Mouse (Mus musculus) mesoderm, embryonic 11.5 days (tissue): ENCODE measurements around the gene Plcb4.

Experiments
- DNase-seq: peaks from one replicate; pipeline ENCODE4 v3.0.0-alpha.2; 2012; ENCODE audit warnings: low read depth, low spot score

Gene Plcb4

GRCm38 (mm10) chr2:135855890-135856490 lies 197.2 kb downstream of the Plcb4 start:
- no peak for DNase-seq

GRCm38 (mm10) chr2:135856826-135857225 lies 198.0 kb downstream of the Plcb4 start:
- no peak for DNase-seq

DNA sequence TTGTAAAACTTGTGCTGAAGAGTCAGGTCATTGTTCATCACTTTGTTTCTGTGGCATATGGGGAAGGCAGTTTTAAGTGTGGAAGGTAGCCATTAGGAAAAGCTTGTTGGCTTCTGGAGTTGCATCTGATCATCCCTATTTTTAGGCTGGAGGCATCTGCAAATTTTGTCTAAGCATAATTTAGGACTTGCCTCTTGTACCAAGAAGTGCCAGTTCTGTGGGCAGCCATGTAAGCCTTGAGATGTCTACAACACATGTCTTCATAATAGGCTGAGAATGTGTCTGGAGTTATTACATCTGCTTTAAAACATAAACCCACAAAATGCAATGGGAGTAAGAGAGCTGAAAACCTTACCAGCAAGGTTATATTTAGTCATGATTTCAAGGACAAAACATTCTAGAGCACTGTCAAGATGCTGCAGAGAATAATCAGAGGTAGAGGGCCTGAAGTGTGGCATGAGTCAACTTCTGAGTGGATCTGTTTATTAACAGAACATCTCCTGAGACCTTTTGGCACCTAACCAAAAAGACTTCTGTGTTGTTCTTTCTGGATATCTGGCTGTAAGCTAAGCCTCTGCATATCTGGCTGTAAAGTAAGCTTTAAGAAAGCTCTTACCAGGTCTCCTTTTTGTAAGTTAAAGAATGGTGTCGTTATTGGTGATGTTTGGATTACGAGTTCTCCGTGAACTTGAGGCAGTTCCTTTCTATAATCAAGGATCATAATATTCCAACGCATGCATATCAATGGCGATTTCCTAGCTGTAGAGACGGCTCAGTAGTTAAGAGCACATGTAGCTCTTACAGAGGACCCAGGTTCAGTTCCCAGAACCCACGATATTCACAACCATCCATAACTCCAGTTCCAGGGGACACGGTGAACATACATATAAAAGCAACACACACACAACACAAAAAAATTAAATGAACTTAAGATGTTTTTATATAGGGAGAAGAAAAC lies 203.0 kb downstream of the Plcb4 start:
- no peak for DNase-seq

DNA sequence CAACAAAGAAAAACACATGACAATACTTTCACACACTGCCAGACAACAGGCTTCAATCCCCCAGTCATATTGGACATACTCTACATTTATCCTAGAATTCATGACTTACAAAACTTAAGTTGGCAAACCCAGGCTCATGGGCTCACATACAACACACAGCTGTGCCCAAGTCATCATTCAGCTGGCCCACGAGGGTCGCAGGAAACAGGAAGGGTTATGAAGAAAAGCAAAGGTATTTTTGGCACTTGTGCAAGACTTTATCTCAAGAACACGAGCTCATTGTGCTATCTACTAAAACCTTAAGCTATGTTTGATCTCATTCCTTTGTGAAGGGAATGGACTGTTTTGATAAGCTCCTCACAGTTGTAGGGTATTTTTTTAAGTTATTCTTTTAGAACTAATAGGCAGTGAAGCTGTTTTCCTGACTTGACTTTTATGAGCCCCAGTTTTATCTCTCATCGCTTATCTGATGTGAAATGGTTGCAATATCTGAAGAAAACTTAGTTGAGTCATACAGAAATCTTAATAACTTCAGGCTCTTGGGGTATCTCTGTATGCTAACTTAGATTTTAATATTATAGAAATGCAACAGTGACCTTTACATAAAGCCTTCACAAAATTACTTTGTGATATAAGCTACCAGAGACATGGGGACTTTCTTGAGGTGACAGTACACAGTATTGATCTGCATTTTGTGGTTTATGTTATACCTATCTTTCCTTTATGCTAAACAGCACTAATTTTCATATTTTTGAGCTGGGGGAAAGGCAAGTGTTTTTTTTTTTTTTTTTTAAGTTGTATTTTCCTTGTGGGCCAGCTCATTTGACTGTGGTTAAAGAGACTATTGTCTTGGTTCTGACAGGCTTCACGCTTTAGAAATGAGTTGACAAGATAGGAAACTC lies 203.9 kb downstream of the Plcb4 start:
- DNase-seq = no peak

- no peak for DNase-seq
These were observed 204.7 kb downstream of the Plcb4 start for GRCm38 (mm10) chr2:135863391-135864076.

DNA sequence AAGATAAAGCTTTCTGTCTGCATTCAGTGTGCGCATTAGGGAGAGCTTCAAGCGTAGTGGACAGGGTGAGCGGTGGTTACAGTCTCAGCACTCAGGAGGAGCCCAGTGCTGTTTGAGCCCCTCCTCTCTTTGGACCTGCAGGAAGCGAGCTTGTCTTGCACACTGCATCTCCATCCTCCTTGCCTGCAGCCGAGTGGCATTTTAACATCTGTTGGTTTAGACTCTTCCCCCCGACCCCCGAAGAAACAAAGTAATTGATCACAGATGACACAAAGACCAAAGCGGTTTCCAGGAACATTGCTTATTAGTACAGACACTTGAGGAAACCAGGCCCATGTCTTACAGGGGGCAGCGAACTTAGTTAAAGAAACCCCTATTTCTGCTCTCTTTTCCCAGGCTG lies 207.6 kb downstream of the Plcb4 start:
- peak; percentile 61 for DNase-seq

- no peak for DNase-seq
These were observed 208.0 kb downstream of the Plcb4 start for GRCm38 (mm10) chr2:135866838-135867237.

GRCm38 (mm10) chr2:135869637-135870036 lies 210.8 kb downstream of the Plcb4 start:
- DNase-seq = no peak

DNA sequence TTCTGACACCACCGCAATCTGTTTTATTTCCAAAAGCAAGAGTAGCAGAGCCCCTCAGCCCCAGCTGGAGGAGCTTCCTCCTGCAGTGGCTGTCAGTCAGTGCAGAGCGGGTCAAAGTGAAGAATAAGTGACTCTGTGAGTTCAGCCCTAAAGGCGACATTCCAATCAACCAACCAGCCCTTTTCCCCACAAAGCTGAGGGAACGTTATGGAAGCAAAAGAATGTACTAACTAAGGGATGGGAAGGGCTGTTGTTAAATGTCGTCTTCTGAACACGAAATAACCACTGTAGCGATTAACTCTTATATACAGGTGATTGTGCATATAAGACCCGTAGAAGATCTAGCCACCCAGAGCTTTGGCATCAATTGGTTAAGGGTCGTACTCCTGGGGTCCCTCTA lies 214.3 kb downstream of the Plcb4 start:
- DNase-seq = no peak

DNA sequence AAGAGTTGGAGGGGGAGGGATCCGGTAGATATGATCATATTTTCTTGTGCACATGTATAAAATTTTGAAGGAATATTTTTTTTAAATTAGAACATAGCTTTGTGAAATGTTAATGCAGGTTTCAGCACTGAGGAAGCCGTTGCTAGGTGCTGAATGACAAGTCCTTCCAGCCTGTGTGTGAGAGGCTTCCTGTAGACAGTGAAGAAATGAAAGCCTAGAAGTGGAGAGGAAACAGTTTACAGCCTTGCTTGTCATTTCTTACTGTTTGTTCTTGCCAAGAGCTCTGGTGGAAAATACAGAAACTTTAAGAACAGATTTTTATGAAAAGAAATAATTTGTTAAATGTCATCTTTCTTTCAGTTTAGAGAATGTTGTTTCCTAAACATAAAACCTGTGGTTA lies 214.9 kb downstream of the Plcb4 start:
- no peak for DNase-seq

- DNase-seq = no peak
These were observed 216.7 kb downstream of the Plcb4 start for GRCm38 (mm10) chr2:135875549-135875948.

- DNase-seq = no peak
These were observed 220.5 kb downstream of the Plcb4 start for GRCm38 (mm10) chr2:135879356-135879755.

GRCm38 (mm10) chr2:135880269-135880760 lies 221.5 kb downstream of the Plcb4 start:
- DNase-seq = no peak

- DNase-seq = no peak
These were observed 224.5 kb downstream of the Plcb4 start for GRCm38 (mm10) chr2:135883359-135883758.

- no peak for DNase-seq
These were observed 225.8 kb downstream of the Plcb4 start for GRCm38 (mm10) chr2:135884534-135885180.

- peak; percentile 50 for DNase-seq
These were observed 226.8 kb downstream of the Plcb4 start for GRCm38 (mm10) chr2:135885607-135886006.

GRCm38 (mm10) chr2:135886081-135886679 lies 227.4 kb downstream of the Plcb4 start:
- DNase-seq = no peak

DNA sequence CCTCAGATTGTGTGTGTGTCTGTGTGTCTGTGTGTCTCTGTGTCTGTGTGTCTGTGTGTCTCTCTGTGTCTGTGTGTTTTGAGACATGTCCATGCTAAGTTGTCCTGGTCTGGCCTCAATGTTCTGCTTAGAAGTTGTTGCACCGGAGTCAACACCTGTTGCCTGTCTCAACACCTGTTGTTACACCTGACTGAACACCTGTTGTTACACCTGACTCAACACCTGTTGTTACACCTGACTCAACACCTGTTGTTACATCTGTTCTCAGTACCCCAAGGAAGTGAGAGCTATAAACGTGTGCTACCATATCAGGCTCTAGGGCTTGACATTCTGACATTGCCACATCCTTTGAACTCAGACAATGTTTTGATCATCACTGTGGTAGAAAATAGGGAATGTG lies 229.0 kb downstream of the Plcb4 start:
- DNase-seq = no peak

DNA sequence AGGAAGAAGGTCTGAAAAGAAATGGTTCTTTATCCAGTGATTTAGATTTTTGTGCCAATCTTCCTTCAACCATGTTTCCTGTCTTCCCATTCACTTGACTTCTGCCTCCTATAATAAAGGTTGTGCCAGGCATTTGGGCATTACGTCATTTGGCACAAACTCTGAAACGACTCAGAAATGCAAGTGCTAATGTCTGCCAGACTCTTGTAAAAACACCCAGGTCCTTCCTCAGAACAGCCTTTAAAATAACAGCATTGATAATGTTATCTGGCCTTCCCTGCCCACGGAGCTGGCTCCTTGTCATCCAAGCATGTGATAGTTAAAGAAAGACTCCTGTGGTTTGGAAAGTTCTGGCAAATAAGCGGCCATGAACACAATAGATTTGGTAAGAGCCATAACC lies 229.4 kb downstream of the Plcb4 start:
- no peak for DNase-seq

DNA sequence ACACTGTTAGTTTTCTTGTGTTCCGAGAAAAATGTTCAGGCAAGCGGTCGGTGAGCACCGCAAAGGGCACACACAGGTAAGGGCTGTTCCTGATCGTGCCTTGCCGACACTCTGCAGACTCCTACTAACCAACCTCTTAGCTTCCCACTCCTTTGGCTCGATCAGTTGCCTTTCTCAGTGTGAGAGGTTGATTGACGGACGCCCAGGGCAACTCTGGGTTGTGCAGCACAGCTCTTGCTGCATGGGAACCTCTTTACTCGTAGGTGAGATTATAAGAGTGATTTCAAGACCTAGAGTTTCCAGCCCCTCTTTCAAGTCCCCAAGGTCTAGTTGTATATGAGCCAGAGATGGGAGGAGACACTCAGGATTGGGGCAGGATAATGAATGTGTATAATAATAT lies 230.0 kb downstream of the Plcb4 start:
- DNase-seq = no peak
